Mouse (Mus musculus): ENCODE data around the gene Pgbd5. TPM values are rescaled to one million over a fixed set of nuclear protein-coding genes. Genes with fewer than 3 reads are reported as not detected.

Gene Pgbd5
- polyA plus RNA-seq (2014; fragmentation: Illumina TruSeq; extraction: RNeasy Lipid Tissue Mini Kit (QIAGEN cat#74804); ENCODE audit: low read depth, low replicate concordance): 1.1 TPM

GRCm38 (mm10) chr8:124439558-124439957, at the start of gene Pgbd5:
Gene Pgbd5 (minus strand): TSS chr8:124439658.

Other genes with a start within 250 kb of the Pgbd5 start
- gene Galnt2, start 208.3 kb downstream of the Pgbd5 start, polyA plus RNA-seq (2014; fragmentation: Illumina TruSeq; extraction: RNeasy Lipid Tissue Mini Kit (QIAGEN cat#74804); ENCODE audit: low read depth, low replicate concordance): 46.5 TPM
- 22.8 TPM for gene Cog2, start 81.1 kb upstream of the Pgbd5 start, polyA plus RNA-seq (2014; fragmentation: Illumina TruSeq; extraction: RNeasy Lipid Tissue Mini Kit (QIAGEN cat#74804); ENCODE audit: low read depth, low replicate concordance)
- gene Agt, start 130.0 kb upstream of the Pgbd5 start, polyA plus RNA-seq (2014; fragmentation: Illumina TruSeq; extraction: RNeasy Lipid Tissue Mini Kit (QIAGEN cat#74804); ENCODE audit: low read depth, low replicate concordance): 221 TPM
- gene Capn9, start 136.5 kb upstream of the Pgbd5 start, polyA plus RNA-seq (2014; fragmentation: Illumina TruSeq; extraction: RNeasy Lipid Tissue Mini Kit (QIAGEN cat#74804); ENCODE audit: low read depth, low replicate concordance): not detected
- gene 2310022B05Rik, start 223.7 kb upstream of the Pgbd5 start, polyA plus RNA-seq (2014; fragmentation: Illumina TruSeq; extraction: RNeasy Lipid Tissue Mini Kit (QIAGEN cat#74804); ENCODE audit: low read depth, low replicate concordance): 24.7 TPM

Data from adipose tissue, adult 10 weeks (tissue).